Mouse (Mus musculus) kidney, adult 8-10 months (tissue): ENCODE data around the gene Ush1g.

ENCODE experiments used
- DNase-seq, 2 experiments: peaks; one replicate each; pipeline ENCODE4 v3.0.0; 2022

Ush1g gene

GRCm38 (mm10) chr11:115267958-115268357, 53.9 kb downstream of the Ush1g start:
- DNase-seq = no peak

GRCm38 (mm10) chr11:115267061-115267883, 54.6 kb downstream of the Ush1g start, which contains the start of gene Grin2c:
Grin2c (minus strand) TSS chr11:115267243.
- DNase-seq = no peak

- no peak for DNase-seq
Measured at GRCm38 (mm10) chr11:115266400-115266778, 55.5 kb downstream of the Ush1g start.

GRCm38 (mm10) chr11:115265771-115266399, 56.0 kb downstream of the Ush1g start:
- DNase-seq = no peak
